Mouse (Mus musculus) inflammation-experienced regulatory T-cells, adult 6 months (primary cell): ENCODE data around the gene Ccdc158. TPM values are rescaled to one million over a fixed set of nuclear protein-coding genes. Genes with fewer than 3 reads are reported as not detected.

ENCODE experiments used
- ATAC-seq: one replicate; pipeline ENCODE4 v1.8.0; 2017
- polyA plus RNA-seq, 3 experiments: library from polyadenylated mRNA; unstranded; fragments of 100-300 nt; shearing (Covaris generic); gene quantifications; one replicate each; pipeline ENCODE4 v1.2.1; 2017

The Ccdc158 gene
- polyA plus RNA-seq, 3 experiments from 2014 or later, result not detected

DNA sequence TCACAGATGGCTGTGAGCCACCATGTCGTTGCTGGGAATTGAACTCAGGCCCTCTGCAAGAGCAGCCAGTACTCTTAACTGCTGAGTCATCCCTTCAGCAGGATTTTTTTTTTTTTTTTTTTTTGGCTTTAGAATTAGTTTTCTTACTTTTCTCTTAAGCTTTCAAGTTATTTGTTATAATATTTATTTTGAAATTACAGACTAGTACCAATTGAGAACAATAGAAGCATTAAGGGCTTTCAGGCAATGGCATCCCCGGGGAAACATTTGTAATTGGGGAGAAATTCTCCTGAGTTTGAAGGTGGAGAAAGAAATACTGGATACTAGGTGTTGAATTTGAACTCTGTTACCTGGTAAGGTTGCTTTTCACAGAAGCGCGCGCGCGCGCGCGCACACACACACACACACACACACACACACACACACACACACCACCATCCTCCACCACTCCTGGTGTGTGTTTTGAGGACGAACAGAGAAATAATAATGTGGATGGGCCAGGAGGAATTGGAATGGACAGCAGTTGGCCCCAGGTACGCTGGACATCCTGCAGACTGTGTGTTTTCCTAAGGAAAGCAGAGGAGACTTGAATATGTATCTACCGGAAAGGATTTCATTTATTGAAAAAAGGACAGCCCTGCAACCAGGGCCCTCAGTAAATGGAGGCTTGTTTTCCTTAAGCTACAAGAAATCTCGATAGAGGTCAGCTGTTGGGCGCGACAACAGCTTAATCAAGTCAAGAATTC, 9.8 kb upstream of the Ccdc158 start:
- ATAC-seq, result no peak

DNA sequence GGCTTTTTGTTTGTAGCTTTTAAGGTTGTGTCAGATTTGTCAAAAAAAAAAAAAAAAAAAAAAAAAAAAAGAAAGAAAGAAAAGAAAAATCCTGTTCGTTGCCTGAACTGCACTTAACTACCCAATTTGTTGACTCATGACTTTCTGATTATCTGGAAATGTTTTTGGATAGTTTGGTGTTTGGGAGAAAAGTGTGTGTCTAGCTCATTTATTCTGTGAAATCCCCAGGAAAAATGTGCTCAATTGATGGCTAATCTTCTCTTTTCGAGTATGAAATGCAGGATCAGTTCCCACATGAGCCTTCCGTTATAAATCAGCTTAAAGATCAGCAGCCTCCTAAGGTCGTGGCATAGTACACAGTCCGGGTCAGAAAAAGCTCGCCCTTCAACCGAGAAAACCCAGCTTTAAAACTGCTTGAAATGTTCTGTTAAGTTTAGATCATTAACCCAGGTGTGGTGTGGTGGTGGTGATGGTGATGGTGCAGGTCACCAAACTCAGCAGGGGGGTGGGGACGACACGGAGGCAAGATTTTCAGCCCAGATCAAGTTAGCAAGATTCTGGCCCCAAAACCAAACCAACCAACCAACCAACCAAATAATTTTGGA, 8.9 kb upstream of the Ccdc158 start:
- ATAC-seq, result no peak

DNA sequence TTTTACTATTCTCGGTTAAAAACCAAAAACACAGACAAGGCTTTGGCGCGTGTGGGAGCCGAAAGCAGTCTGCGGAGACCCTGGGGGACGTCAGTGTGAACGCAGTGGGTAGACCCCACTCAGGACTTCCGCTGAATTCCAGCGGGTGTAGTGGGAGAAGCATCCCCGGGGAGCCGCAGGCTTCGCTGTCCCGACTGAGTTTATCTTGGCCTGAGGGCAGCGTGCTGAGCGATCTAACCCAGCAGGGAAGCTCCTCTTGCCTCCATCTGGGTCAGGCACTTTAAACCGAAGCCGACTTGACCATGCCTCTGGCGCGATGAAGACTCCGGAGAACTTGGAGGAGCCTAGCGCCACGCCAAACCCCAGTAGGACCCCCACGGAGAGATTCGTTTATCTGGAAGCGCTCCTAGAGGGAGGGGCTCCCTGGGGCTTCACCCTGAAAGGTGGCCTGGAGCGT, 8.3 kb upstream of the Ccdc158 start, which contains the start of gene Shroom3:
Gene Shroom3, plus strand, starts transcription at position 85 of the 457 bp plus-strand sequence.
- no peak for ATAC-seq

DNA sequence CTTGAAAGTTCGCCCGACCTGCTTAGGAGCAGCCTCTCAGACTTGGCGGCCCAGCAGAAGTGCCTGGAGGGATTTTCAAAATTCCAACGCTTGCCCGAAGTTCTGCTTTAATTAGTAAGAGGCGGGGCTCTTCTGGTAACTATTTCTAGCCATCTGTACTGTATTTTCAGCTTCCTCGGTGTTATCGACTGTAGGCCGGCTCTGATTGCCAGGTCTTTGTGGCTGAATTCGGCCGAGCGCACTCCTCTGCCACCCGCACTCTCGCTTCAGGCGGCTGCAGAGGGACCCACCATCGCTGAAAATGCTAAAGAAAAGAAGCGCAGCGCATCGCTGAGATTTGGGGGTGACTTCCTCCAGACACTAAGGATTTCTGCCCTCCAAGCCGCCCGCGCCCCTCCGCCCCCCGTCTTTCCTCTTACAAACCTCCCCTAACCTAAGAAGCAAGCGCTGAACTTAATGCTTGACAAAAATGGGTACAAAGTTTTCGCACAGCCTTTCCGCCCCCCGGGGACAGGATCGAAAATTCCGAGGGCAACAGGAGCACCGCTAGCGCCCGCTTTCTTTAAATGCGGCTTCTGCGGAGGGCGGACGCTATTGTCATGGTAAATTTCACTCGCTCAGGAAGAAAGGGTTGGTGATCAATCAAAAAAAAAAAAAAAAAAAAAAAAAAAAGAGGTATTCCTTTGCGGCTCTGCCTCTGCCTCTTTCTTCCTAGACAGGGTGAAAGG, 7.7 kb upstream of the Ccdc158 start:
- no peak for ATAC-seq

DNA sequence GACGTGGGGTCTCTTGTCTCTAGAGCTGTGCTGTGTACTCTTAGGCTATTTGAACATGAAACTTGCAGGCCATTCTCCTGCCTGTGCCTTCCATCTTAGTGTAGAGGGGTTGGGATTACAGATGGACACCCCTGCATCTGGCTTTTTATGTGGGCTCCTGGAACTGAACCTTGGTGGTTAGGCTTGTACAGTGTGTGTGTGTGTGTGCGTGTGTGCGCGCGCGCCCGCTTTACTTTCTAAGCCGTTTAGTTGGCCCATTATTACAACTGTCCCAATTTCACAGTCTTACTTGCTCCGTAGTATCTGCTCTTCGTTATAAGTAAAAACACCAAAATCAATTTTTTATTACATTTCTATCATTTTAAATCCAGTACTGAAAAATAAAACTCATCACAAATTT, 6.8 kb upstream of the Ccdc158 start:
- no peak for ATAC-seq

DNA sequence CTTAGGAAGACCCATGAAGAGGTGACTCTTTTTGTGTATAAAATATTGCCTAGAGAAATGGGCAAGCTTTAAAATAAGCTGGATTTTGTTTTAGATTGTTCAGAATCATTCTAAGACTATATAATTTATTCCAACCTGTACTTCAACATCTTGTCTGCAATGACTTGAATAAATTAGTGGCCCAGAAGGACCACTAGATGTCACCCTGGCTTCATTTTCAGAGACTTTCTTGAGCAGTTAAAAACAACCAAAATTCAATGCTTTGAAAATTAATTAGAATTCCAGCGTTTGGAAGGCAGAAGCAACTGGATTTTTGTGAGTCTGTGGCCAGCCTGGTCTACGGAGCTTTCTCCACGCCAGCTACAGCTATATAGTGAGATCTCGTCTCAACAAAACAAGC, 4.4 kb upstream of the Ccdc158 start:
- no peak for ATAC-seq

DNA sequence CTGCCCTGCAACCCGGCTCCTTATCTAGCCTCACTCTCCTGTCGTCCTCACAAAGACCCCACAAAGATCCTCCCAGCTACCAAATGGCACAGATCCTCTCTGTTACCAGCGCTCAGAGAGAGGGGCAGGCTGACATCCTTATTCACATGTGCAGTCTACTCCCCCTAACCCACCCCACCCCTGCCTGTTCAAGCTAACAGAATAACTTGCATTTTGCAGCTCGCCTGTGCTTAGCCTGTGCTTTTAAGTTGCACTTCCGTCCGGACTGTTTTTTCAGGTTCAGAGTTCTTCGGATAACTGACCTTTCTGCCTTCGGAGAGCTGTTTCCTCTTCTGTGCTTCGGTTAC, 476 bp upstream of the Ccdc158 start:
- ATAC-seq, result no peak

DNA sequence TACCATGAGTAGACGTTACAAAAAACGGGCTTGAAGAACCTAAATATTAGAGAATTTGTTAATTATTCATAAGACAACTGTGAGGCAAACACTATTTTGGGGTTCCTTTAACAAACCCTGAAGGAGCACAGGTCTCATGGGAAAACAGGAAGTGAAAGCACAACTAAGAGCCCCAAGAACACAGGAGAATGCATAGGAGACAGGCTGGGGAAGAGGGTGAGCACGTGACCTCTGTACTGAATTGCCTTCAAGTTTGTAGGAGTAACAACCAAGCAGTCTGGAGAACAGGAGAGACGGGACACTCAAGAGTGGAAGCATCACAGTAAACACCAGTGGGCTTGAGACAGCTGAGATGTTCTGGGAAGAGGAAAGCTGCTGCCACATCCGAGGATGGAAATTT, 8.2 kb downstream of the Ccdc158 start:
- no peak for ATAC-seq

DNA sequence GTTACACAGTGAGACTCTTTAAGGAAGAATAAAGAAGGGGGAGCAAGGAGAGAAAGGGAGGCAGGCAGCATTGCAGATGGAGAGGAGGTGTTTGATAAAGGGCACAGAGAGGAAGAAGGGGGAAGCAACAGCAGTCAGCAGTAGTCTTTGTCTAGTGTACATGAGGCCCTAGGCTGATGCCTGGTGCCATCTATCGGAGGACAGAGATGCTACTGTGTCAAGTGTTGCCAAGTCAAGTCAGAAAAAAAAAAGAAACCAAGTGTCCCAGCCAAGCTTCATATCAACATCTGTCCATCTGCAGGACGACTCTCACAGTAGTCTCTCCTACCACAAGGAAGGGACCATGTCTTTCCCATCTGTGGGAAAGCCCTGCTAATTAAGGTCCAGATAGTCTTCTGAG, 10.8 kb downstream of the Ccdc158 start:
- no peak for ATAC-seq

DNA sequence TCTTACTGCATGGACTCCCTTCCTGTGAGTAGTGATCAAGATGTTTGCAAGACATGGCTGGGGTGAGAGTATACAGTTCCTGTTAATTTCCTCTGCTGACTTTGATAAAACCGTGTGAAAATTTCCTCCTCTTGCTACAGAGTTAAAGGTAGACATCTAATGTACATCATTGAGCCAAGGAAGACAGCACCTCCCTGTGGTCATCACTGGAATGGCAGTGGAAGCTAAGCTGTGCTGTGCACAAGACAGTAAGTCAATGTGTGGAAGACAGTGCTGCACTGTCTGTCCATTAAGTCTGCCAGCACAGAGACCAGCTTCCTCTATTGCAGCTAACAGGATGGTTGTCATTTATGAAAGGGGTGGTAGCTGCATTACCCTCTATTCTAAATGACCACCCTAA, 18.8 kb downstream of the Ccdc158 start:
- peak; percentile 68 for ATAC-seq

DNA sequence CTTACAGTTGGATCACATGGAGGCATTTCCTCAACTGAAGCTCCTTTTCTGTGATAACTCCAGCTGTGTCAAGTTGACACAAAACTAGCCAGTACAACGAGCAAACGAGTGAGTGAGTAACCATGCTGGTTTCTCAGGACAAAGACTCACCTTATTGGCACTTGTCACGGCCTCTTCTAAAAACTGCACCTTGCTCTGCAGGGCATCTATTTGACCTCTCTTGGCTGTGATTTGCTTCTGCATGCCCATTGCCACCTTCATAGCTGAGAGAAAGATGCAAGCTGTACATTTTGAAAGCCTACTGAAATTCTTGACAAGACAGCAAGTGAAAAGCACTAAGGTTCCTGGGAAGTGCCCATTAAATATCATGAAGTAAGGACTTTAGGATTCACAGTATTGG, 34.2 kb downstream of the Ccdc158 start:
- ATAC-seq, result no peak

DNA sequence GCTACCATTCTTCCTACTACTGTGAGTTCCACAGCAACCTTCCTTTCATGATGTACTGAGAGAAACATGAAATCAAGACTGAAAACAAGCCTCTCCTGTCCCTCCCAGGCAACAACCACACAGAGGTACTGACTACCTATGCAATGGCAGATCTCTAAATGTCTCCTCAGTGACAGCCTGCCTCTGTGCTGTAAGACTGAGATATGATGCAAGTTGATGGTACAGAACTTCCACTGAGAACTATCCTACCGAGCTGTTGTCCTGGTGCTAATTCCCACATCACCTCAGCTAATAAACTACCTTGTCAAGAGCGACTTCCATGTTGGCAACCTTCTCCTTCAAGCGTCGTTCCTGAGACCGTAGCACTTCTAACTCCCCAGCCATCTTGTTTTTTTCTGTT, 39.2 kb downstream of the Ccdc158 start:
- no peak for ATAC-seq

DNA sequence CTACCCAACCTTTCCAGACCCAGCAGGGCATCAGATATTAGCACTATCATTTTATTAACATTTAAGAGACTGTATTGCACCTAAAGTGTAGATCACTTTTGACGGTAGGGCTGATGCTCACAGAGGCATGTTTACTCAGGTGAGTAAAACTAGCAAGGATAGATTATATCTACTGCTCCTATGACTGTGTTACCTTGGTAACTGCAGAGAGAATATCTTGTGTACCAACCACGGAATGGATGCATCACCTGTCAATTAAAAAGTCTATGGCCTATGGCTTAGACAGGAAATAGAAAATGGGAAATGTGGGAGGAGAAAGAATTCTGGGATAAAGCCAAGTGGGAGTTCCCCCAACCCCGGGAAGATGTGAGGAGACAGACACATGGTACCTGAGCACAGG, 40.2 kb downstream of the Ccdc158 start:
- ATAC-seq, result no peak

DNA sequence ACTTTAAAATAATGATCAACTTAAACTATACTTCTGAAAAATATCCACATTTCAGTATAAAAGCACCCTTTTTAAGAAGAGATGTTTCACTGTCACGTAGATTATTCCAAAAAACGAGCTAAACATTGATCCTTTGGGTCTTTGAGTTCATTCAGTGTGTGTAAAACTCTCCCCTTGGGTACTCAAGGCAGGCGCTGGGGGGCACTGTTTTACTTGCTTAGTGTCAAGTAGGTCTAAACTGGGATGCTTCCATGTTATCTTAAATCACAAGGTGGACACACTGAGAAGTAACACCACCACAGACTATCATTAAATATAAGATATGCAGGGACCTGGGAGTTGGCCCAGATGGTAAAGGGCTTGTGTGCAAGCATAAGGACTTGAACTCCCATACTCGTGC, 41.5 kb downstream of the Ccdc158 start:
- ATAC-seq, result no peak

DNA sequence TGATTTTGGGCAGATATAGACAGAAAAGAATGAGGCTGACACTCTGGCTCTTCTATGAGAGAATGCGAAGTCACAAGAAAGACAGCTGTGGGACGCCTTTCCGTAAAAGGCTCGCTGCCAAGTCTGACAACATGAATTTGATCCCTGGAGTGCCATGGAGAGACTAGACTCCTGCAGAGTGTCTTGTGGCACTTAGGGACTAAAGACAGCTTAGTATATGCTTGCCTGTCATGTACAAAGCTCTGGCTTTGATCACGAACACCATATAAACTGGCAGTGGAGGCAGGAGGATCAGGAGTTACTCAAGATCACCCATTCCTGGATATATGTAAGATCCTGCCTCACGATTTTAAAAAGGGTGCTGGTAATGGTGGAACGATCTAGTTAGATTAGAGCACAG, 47.2 kb downstream of the Ccdc158 start:
- ATAC-seq, result no peak

DNA sequence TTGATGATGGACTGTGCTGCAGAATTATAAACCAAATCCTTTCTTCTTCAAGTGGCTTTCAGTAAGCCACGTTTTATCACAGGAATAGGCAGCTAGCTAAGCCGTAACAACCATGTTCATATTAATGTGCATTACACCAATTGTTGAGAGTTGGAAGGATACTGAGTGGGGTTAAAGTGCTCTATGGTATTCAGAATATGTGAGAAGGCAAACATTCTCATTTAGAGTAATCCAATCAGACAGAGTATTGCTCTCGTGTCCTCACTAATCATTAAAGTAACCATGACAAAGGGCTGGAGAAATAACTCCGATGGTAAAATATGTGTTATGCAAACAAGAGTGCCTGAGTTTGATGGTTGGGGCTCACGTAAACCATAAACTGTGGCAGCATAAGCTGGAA, 53.2 kb downstream of the Ccdc158 start:
- no peak for ATAC-seq

DNA sequence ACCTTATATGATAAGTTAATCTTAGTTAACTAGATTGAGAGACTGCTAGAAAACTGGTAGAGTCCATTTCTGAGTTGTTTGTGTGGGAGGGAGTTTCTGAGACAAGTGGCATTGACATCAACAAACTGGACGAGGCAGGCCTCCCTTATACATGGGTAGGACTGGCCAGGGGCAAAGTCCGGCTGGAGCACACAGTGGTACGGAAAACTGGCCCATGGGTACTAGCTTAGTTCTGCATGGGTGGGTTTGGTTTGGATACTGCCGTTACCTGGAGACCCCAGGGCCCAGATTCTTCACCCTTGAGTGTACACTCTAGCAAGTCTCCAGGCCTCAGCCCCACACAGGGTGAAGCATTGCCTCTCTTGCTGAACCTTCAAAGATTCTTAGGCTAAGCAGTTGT, 62.3 kb downstream of the Ccdc158 start:
- no peak for ATAC-seq

DNA sequence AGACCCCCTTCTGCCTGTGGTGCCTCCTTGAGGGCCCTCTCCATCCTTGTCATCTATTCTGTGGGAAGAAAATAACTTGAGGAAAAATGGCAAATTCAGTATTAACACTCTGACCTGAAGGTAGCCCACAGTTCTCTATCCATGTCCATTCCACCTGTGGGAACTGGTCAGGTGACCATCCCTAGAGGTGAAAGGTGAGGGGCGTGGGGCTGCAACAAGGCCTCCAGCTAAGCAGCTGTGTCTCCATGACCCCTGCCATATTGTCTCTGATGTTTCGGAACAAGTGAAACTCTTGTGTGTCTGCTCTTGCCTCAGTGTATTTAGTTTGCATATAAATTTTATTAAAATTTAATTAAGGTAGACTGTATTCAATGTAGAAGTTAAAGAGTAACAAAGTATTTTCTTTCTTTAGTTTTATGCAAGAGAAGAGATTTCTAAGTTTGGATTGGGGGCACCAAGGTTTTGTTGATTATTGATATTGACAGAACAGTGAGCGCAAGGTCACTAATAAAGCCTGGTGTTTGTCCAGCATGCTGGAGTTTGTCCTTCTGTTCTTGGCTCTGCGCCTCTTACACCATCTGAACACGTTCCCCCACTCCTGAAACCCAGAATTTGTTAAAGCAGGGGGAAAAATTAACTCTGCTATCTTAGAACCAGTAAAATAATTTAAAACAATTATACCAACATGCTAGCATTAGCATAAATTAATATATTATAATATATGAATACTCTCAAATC, 67.4 kb downstream of the Ccdc158 start:
- no peak for ATAC-seq

DNA sequence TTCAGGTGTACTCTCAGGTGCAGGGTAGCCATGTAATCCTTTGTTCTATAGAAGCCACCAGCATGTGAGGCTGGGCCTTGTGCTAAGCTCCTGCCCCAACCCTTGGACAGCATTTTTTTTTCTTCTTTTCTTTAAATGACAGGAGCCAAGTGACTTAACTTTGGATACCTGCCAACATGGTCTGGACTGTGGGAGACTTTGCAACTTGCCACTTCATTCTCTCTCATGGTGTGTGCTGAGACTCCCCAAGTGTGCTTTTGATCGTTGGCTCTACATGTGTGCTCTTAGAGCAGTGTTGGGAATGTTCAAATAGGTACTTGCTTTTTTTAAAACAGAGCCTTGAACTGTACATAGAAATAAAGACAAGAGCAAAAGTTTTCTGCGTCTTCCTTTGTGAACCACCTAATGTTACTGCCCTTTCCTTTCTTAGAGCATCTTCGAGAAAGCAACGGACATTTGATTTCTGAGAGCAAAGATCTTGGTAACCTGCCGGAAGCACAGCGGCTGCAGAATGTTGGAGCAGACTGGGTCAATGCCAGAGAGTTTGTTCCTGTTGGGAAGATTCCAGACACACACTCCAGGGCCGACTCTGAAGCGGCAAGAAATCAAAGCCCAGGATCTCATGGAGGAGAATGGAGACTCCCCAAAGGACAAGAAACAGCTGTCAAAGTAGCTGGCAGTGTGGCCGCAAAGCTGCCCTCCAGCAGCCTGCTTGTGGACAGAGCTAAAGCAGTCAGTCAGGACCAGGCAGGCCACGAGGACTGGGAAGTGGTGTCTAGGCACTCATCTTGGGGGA, 70.4 kb downstream of the Ccdc158 start:
- no peak for ATAC-seq

DNA sequence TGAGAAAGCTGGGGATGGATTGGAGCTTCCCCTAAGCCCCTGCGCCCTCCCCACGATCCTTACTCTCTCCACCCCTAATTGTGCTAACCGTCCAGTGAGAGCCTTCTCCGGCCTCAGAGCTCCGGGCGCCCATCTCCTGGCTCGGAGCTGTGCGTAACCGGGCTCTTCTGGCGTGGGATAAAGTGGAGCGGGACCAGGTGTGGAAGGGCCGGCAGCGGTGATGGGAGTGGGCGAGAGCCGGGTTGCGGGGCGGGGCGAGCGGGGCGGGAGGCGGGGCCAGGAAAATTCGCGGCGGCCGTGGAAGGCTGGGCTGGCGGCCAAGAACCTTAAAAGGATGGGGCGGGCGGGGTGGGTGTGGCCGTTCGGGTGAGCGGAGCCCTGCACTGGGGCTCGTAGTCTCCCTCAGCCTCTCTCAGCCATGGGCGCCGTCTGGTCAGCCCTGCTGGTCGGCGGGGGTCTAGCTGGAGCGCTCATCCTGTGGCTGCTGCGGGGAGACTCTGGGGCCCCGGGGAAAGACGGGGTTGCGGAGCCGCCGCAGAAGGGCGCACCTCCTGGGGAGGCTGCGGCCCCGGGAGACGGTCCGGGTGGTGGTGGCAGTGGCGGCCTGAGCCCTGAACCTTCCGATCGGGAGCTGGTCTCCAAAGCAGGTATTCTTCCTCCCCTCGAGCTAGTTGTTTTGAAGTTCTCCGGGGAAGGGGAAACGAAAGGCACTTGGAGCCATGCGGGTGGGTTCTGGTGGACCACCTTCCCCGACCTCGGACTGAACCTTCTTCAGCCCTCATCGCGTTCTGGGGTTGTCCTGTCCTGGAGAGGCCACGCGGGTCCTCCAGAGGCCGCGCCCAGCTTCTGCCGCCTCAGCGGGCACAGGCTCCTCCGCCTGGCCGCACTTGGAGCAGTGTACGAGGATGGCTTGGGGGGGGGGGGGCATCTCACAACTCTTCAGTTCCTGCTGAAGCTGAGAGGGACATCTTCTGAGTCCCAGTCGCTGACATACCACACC, 72.1 kb downstream of the Ccdc158 start, which contains the start of gene Stbd1:
Gene Stbd1, plus strand, starts transcription at position 351 of the 1,000 bp plus-strand sequence.
- ATAC-seq, result peak; percentile 32

DNA sequence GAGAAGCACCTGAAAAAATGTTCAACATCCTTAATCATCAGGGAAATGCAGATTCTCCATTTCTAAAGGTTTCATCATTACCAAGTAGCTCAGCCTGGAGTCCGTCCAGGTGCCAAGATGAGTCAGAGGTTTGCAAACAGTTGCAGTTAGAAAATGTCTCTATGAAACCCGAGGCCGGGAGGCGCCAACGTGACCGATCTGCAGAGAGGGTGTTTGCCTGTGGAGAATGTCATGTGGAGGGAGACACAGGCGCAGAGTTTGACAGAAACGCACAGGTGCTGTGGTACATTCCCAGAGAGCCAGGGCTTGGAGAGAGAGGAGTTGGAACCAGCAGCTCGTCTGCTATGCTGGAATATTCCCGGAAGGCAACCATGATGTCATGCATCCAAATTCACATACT, 76.0 kb downstream of the Ccdc158 start:
- no peak for ATAC-seq
